Comparison of ENCODE assay signal across 16 mouse cellular contexts in the genomic region with DNA sequence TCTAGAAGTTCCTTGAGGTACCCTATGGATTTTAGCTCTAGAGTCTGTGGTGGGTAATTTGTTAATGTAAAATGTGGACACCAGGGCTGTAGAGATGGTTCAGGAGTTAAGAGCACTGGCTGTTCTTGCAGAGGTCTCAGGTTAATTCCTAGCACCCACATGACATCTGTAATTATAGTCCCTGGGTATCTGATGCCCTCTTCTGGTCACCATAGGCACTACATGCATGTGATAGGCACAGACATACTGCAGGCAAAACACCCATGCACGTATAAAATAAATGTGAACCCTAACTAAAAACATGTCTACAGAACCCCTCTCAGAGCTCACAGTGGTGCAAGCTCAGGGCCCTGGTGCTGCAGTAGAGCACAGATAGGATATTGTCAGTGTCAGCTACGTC. TPM values are rescaled to one million over a fixed set of nuclear protein-coding genes. Genes with fewer than 3 reads are reported as not detected.
DNase-seq lines count a peak whose midpoint lies in the region; ATAC-seq and TF ChIP-seq lines count a peak whose summit lies in the region.
"Had no signal": no experiment of that assay in that cellular context is flagged by ENCODE, and none has a peak within 500 bp of the region (broad histone marks: within the 10 kb centered on the region; RNA-seq: fewer than 3 reads in every experiment).

No protein-coding gene starts in this region.

- 93% methylated on average over 2 of the region's 2 CpGs for WGBS in kidney, postnatal 0 days
- WGBS in kidney, embryonic 14.5 days, result 96% methylated on average over 2 of the region's 2 CpGs
- 96% methylated on average over 2 of the region's 2 CpGs for WGBS in stomach, postnatal 0 days

- H3K9me3 ChIP-seq in kidney, postnatal 0 days (replicated peaks; ENCODE audit: low read length), result no peaks in the 10 kb centered on the region
- H3K9me3 ChIP-seq in kidney, embryonic 14.5 days (ENCODE audit: control insufficient read depth, low read length), result no peaks in the 10 kb centered on the region
- peaks cover 2% of the 10 kb centered on the region; the same call in 1 of the 2 replicates for H3K9me3 ChIP-seq in G1E (replicated peaks)
- no peaks in the 10 kb centered on the region for H3K9me3 ChIP-seq in stomach, postnatal 0 days (ENCODE audit: control insufficient read depth, low read length)
- H3K9me3 ChIP-seq: limb, embryonic 13.5 days; neural tube, embryonic 13.5 days; stomach, embryonic 15.5 days had no signal

- H3K27me3 ChIP-seq in kidney, postnatal 0 days (ENCODE audit: insufficient read depth, low read length), result no peaks in the 10 kb centered on the region
- no peaks in the 10 kb centered on the region for H3K27me3 ChIP-seq in kidney, embryonic 14.5 days (ENCODE audit: control insufficient read depth, insufficient read depth, low read length)
- no peaks in the 10 kb centered on the region for H3K27me3 ChIP-seq in G1E (ENCODE audit: insufficient read depth, low read length)
- no peaks in the 10 kb centered on the region for H3K27me3 ChIP-seq in stomach, postnatal 0 days (ENCODE audit: control insufficient read depth, insufficient read depth, low read length)
- H3K27me3 ChIP-seq: neural tube, embryonic 13.5 days; Patski; stomach, embryonic 15.5 days had no signal

- H3K27ac ChIP-seq in kidney, postnatal 0 days, result no peak overlapping the region
- no peak overlapping the region for H3K27ac ChIP-seq in kidney, embryonic 14.5 days (ENCODE audit: low read depth, low read length)
- no peak overlapping the region for H3K27ac ChIP-seq in stomach, postnatal 0 days (replicated peaks)
- H3K27ac ChIP-seq: limb, embryonic 13.5 days; neural tube, embryonic 13.5 days; stomach, embryonic 15.5 days had no signal

- no peak overlapping the region for H3K9ac ChIP-seq in kidney, postnatal 0 days (ENCODE audit: low read depth, low read length)
- H3K9ac ChIP-seq in kidney, embryonic 14.5 days (ENCODE audit: low read depth, low read length), result no peak overlapping the region
- no peak overlapping the region for H3K9ac ChIP-seq in stomach, postnatal 0 days (ENCODE audit: low read length)
- H3K9ac ChIP-seq: limb, embryonic 13.5 days; neural tube, embryonic 13.5 days; stomach, embryonic 15.5 days had no signal

- no peak for ATAC-seq in kidney, postnatal 0 days (replicated peaks; ENCODE audit: low FRiP score, low read depth)
- ATAC-seq in kidney, embryonic 14.5 days (ENCODE audit: low FRiP score, low TSS enrichment), result no peak
- no peak for ATAC-seq in G1E (ENCODE audit: extremely low read depth, insufficient number of reproducible peaks, low FRiP score, poor library complexity, severe bottlenecking)
- ATAC-seq in stomach, postnatal 0 days (ENCODE audit: low FRiP score, low TSS enrichment), result no peak
- ATAC-seq: midbrain, embryonic 16.5 days; Patski had no signal

- no peak for DNase-seq in kidney, postnatal 0 days (ENCODE audit: low spot score)
- DNase-seq in thymus, postnatal 25 days, result peak; percentile 12
- DNase-seq in thymus, postnatal 0 days (ENCODE audit: low spot score), result no peak
- no peak for DNase-seq in G1E (ENCODE audit: low spot score)
- no peak for DNase-seq in stomach, postnatal 0 days (ENCODE audit: low spot score)
- no peak for DNase-seq in adrenal gland, postnatal 4 days (ENCODE audit: low spot score in 2 of 2)
- no peak for DNase-seq in thymus, postnatal 36 days
- DNase-seq: adrenal gland, adult 8-10 months; kidney, postnatal 36 days; lung, postnatal 14 days had no signal

- 0 out of 2 replicates have a peak, but pooled peaks cover 3% of the 10 kb centered on the region for H3K36me3 ChIP-seq in kidney, postnatal 0 days (ENCODE audit: insufficient read depth, low read length)
- H3K36me3 ChIP-seq in kidney, embryonic 14.5 days (ENCODE audit: control insufficient read depth, insufficient read depth, low read length), result 0 out of 2 replicates have a peak, but pooled peaks cover 3% of the 10 kb centered on the region
- peaks cover 96% of the 10 kb centered on the region for H3K36me3 ChIP-seq in G1E (replicated peaks)
- peaks cover 12% of the 10 kb centered on the region; the same call in 1 of the 2 replicates for H3K36me3 ChIP-seq in stomach, postnatal 0 days (ENCODE audit: control insufficient read depth, insufficient read depth, low read length)
- H3K36me3 ChIP-seq: stomach, embryonic 15.5 days had no signal

- no peak overlapping the region for H3K4me2 ChIP-seq in kidney, postnatal 0 days (ENCODE audit: low read length)
- no peak overlapping the region for H3K4me2 ChIP-seq in kidney, embryonic 14.5 days (replicated peaks; ENCODE audit: low read depth, low read length)
- no peak overlapping the region for H3K4me2 ChIP-seq in stomach, postnatal 0 days (replicated peaks; ENCODE audit: low read depth)
- H3K4me2 ChIP-seq: limb, embryonic 13.5 days; neural tube, embryonic 13.5 days; stomach, embryonic 15.5 days had no signal

- no peak for TF ChIP-seq EP300 in stomach, postnatal 0 days (optimal IDR thresholded peaks at IDR 0.05)

- TF ChIP-seq CTCF in kidney, postnatal 0 days (IDR thresholded peaks at IDR 0.05; ENCODE audit: low read depth), result peak; percentile 38; the same call in 1 of the 2 replicates
- 0 out of 2 replicates have a peak, but pooled peaks have one; percentile 35 for TF ChIP-seq CTCF in G1E (IDR thresholded peaks at IDR 0.05; ENCODE audit: low read depth, low read length)
- TF ChIP-seq CTCF in stomach, postnatal 0 days (IDR thresholded peaks at IDR 0.05; ENCODE audit: low read depth), result peak; percentile 52

- H3K4me3 ChIP-seq in kidney, postnatal 0 days (replicated peaks; ENCODE audit: low read depth, low read length), result no peak overlapping the region
- no peak overlapping the region for H3K4me3 ChIP-seq in kidney, embryonic 14.5 days (ENCODE audit: low read length)
- H3K4me3 ChIP-seq in G1E (ENCODE audit: low read depth, low read length), result no peak overlapping the region
- no peak overlapping the region for H3K4me3 ChIP-seq in stomach, postnatal 0 days (ENCODE audit: low read depth, low read length)
- H3K4me3 ChIP-seq: limb, embryonic 13.5 days; neural tube, embryonic 13.5 days; stomach, embryonic 15.5 days had no signal

- H3K4me1 ChIP-seq in kidney, postnatal 0 days (replicated peaks; ENCODE audit: insufficient read depth, low read length), result no peaks in the 10 kb centered on the region
- peaks cover 7% of the 10 kb centered on the region; the same call in 1 of the 2 replicates for H3K4me1 ChIP-seq in kidney, embryonic 14.5 days (ENCODE audit: control insufficient read depth, insufficient read depth, low read length)
- H3K4me1 ChIP-seq in G1E (ENCODE audit: insufficient read depth, low read depth, low read length), result peaks cover 6% of the 10 kb centered on the region
- H3K4me1 ChIP-seq in stomach, postnatal 0 days (replicated peaks; ENCODE audit: control insufficient read depth, insufficient read depth), result no peaks in the 10 kb centered on the region
- H3K4me1 ChIP-seq: neural tube, embryonic 13.5 days; stomach, embryonic 15.5 days had no signal

RNA-seq across cellular contexts. Expression of a gene that starts 50.7 kb away (rescaled TPM):
- polyA plus RNA-seq in kidney, postnatal 0 days (2015; fragmentation: Nextera tagmentation; extraction: Ambion mirVana), result 0.99 and 1.2 TPM in 2 replicates
- 1.5 and 2.6 TPM in 2 replicates for polyA plus RNA-seq in kidney, embryonic 14.5 days (2014; fragmentation: Nextera tagmentation; extraction: Ambion mirVana)
- 0.59 and 0.61 TPM in 2 replicates for polyA plus RNA-seq in thymus, postnatal 0 days (2015; fragmentation: Nextera tagmentation; extraction: Ambion mirVana)
- total RNA-seq in G1E (2014; fragmentation: Nextera tagmentation) (14.3 and 16.5 TPM in 2 replicates), G1E (2017) (6.6 and 7.1 TPM in 2 replicates)
- polyA plus RNA-seq in G1E (2012), result 7.6 and 13.0 TPM in 2 replicates
- polyA plus RNA-seq in stomach, postnatal 0 days (2015; fragmentation: Nextera tagmentation; extraction: Ambion mirVana), result 1.2 TPM in 2 replicates
- total RNA-seq in adrenal gland, postnatal 4 days (2021), result 10 to 100 TPM; 23.4 to 25.5 TPM
